Mouse (Mus musculus): ENCODE measurements around the gene Masp1.

Masp1 gene

GRCm38 (mm10) chr16:23401959-23402358, 118.7 kb downstream of the Masp1 start:
- DNase-seq (ENCODE audit: extremely low read depth, low read depth), result no peak

- no peak for DNase-seq (ENCODE audit: extremely low read depth, low read depth)
Observed at GRCm38 (mm10) chr16:23401463-23401862, 119.2 kb downstream of the Masp1 start.

Measured in MEL-GATA-1-ER (cell line).